Mouse (Mus musculus): ENCODE data around the gene Golgb1. TPM values are rescaled to one million over a fixed set of nuclear protein-coding genes. Genes with fewer than 3 reads are reported as not detected.

Golgb1 gene
- polyA plus RNA-seq, 1 experiment from 2014 or later, result 70.7 TPM

DNA sequence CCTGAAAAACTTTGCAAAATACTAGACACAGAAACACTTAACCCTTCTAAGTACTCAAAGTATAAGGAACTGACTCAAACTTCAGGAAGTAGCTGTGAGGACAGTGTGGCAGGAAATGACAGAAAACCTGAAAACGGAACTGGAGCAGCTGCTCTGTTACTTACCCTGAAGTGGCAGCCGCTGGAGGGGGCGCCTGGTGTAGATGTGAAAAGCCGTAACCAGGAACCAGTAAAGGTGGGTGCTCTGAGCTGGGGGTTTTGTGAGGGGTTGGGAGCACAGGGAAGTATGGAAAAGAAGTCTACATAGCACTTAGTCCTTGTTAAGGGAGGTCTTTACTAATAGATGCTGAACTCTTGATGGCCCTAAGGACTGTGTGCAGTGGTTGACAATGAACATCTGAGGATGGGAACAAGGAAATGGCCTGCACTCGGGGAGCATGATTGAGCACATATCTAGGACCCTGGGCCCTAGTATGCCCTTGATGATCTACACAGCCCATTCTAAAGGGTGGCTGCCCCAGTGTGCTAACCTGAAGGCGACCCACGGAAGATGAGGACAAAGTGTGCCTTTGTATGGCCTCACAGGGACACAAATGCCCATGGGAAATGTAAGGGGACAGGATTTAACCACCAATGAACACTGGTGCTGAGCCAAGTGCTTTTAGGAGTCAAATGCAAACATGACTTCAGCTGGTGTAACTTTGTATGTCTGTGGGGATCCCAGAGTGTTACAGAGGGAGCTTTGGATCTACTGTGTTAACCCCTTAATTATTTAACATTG is 60.1 kb downstream of the Golgb1 start, which contains the start of gene Hcls1:
Gene Hcls1 (plus strand): TSS at position 143 of the 780 bp plus-strand sequence.
- H3K27me3 ChIP-seq (ENCODE audit: control insufficient read depth, insufficient read depth, low read length), result no peaks in the 10 kb centered on the region
- no peak within 1 kb of the TSS for H3K9ac ChIP-seq (replicated peaks; ENCODE audit: low read length)
- ATAC-seq (replicated peaks; ENCODE audit: insufficient number of reproducible peaks, low FRiP score, low TSS enrichment, low read depth) (no peak), DNase-seq (ENCODE audit: low spot score) (no peak)
- no peak within 1 kb of the TSS for H3K27ac ChIP-seq (replicated peaks; ENCODE audit: low read depth, low read length)
- no peaks in the 10 kb centered on the region for H3K4me1 ChIP-seq (ENCODE audit: control insufficient read depth, insufficient read depth, low read length)
- WGBS, result 78% methylated on average over 7 of the region's 7 CpGs
- H3K36me3 ChIP-seq (replicated peaks; ENCODE audit: control insufficient read depth, insufficient read depth, low read depth, low read length), result no peaks in the 10 kb centered on the region; the same call in 1 of the 2 replicates
- H3K4me2 ChIP-seq (ENCODE audit: low read depth, low read length), result no peak within 1 kb of the TSS
- no peaks in the 10 kb centered on the region for H3K9me3 ChIP-seq (replicated peaks; ENCODE audit: control insufficient read depth, low read length)
- H3K4me3 ChIP-seq (ENCODE audit: low read depth, low read length), result no peak within 1 kb of the TSS

DNA sequence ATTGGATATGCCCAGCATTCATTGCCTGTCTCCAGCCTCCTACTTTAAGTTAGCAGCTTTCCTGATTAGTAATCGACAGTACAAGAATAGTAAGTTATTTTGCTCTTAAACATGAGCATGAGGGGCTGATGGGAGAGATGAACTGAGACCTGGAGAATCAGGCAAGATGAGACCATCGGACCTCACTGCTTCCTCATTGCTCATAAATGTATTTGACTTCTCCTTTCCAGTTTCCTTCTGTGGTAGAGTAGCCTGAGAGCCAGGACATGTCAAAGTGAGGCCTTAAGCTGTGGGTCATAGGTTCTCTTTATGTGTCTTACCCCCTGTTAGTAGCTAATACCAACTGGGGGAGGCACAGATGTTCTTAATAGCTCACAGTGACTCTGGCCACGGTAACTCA is 60.9 kb downstream of the Golgb1 start:
- no peaks in the 10 kb centered on the region; the same call in 1 of the 2 replicates for H3K36me3 ChIP-seq (replicated peaks; ENCODE audit: control insufficient read depth, insufficient read depth, low read depth, low read length)
- H3K4me1 ChIP-seq (ENCODE audit: control insufficient read depth, insufficient read depth, low read length), result no peaks in the 10 kb centered on the region
- no peak overlapping the region for H3K4me3 ChIP-seq (ENCODE audit: low read depth, low read length)
- DNase-seq (ENCODE audit: low spot score) (no peak), ATAC-seq (replicated peaks; ENCODE audit: insufficient number of reproducible peaks, low FRiP score, low TSS enrichment, low read depth) (no peak)
- H3K4me2 ChIP-seq (ENCODE audit: low read depth, low read length), result no peak overlapping the region
- no peak overlapping the region for H3K27ac ChIP-seq (replicated peaks; ENCODE audit: low read depth, low read length)
- no peaks in the 10 kb centered on the region for H3K27me3 ChIP-seq (ENCODE audit: control insufficient read depth, insufficient read depth, low read length)
- H3K9ac ChIP-seq (replicated peaks; ENCODE audit: low read length), result no peak overlapping the region
- no peaks in the 10 kb centered on the region for H3K9me3 ChIP-seq (replicated peaks; ENCODE audit: control insufficient read depth, low read length)
- 81% methylated on average over 3 of the region's 3 CpGs for WGBS

- Histone ChIP-seq H3K9me3 (replicated peaks; ENCODE audit: control insufficient read depth, low read length) (no peaks in the 10 kb centered on the region), H3K4me2 (ENCODE audit: low read depth, low read length) (no peak overlapping the region), H3K27ac (replicated peaks; ENCODE audit: low read depth, low read length) (no peak overlapping the region), H3K9ac (replicated peaks; ENCODE audit: low read length) (no peak overlapping the region), H3K4me3 (ENCODE audit: low read depth, low read length) (no peak overlapping the region), H3K27me3 (ENCODE audit: control insufficient read depth, insufficient read depth, low read length) (no peaks in the 10 kb centered on the region), H3K36me3 (replicated peaks; ENCODE audit: control insufficient read depth, insufficient read depth, low read depth, low read length) (no peaks in the 10 kb centered on the region), H3K4me1 (ENCODE audit: control insufficient read depth, insufficient read depth, low read length) (no peaks in the 10 kb centered on the region)
- ATAC-seq (replicated peaks; ENCODE audit: insufficient number of reproducible peaks, low FRiP score, low TSS enrichment, low read depth), result no peak
- DNase-seq (ENCODE audit: low spot score), result no peak
- 80% methylated on average over 6 of the region's 6 CpGs for WGBS
These were observed 66.3 kb downstream of the Golgb1 start for GRCm38 (mm10) chr16:36941137-36941727.

- H3K9ac ChIP-seq (replicated peaks; ENCODE audit: low read length), result no peak overlapping the region
- no peaks in the 10 kb centered on the region for H3K36me3 ChIP-seq (replicated peaks; ENCODE audit: control insufficient read depth, insufficient read depth, low read depth, low read length)
- ATAC-seq (replicated peaks; ENCODE audit: insufficient number of reproducible peaks, low FRiP score, low TSS enrichment, low read depth) (no peak), DNase-seq (ENCODE audit: low spot score) (no peak)
- WGBS, result 86% methylated on average over 4 of the region's 4 CpGs
- no peak overlapping the region for H3K4me3 ChIP-seq (ENCODE audit: low read depth, low read length)
- no peak overlapping the region for H3K27ac ChIP-seq (replicated peaks; ENCODE audit: low read depth, low read length)
- H3K9me3 ChIP-seq (replicated peaks; ENCODE audit: control insufficient read depth, low read length), result no peaks in the 10 kb centered on the region
- no peaks in the 10 kb centered on the region for H3K27me3 ChIP-seq (ENCODE audit: control insufficient read depth, insufficient read depth, low read length)
- no peak overlapping the region for H3K4me2 ChIP-seq (ENCODE audit: low read depth, low read length)
- H3K4me1 ChIP-seq (ENCODE audit: control insufficient read depth, insufficient read depth, low read length), result no peaks in the 10 kb centered on the region
These were observed 67.0 kb downstream of the Golgb1 start for GRCm38 (mm10) chr16:36941895-36942294.

DNA sequence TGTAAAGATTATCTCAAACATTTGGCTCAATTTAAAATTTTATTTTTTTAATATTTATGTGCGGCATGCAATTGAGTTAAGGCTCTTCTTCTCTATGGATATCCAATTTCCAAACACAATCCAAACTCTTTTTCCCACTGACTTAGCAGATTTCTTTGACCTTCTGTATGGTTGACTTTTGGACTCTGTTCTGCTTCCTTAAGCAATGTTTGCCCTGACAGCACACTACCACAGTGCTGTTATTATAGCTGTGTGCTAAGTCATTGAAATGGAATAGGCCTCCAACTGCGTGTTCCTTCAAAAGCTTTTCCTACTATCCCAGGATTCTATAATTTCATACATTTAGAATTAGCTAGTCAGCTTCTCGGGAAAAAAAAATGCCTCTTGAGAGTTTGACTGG is 68.7 kb downstream of the Golgb1 start:
- ATAC-seq (replicated peaks; ENCODE audit: insufficient number of reproducible peaks, low FRiP score, low TSS enrichment, low read depth) (no peak), DNase-seq (ENCODE audit: low spot score) (no peak)
- Histone ChIP-seq H3K27ac (replicated peaks; ENCODE audit: low read depth, low read length) (no peak overlapping the region), H3K4me1 (ENCODE audit: control insufficient read depth, insufficient read depth, low read length) (no peaks in the 10 kb centered on the region), H3K4me2 (ENCODE audit: low read depth, low read length) (no peak overlapping the region), H3K9me3 (replicated peaks; ENCODE audit: control insufficient read depth, low read length) (no peaks in the 10 kb centered on the region), H3K4me3 (ENCODE audit: low read depth, low read length) (no peak overlapping the region), H3K36me3 (replicated peaks; ENCODE audit: control insufficient read depth, insufficient read depth, low read depth, low read length) (no peaks in the 10 kb centered on the region), H3K9ac (replicated peaks; ENCODE audit: low read length) (no peak overlapping the region), H3K27me3 (ENCODE audit: control insufficient read depth, insufficient read depth, low read length) (no peaks in the 10 kb centered on the region)
- WGBS, result 86% methylated on average over 3 of the region's 3 CpGs

- Histone ChIP-seq H3K4me1 (ENCODE audit: control insufficient read depth, insufficient read depth, low read length) (no peaks in the 10 kb centered on the region), H3K9ac (replicated peaks; ENCODE audit: low read length) (no peak overlapping the region), H3K27ac (replicated peaks; ENCODE audit: low read depth, low read length) (no peak overlapping the region), H3K36me3 (replicated peaks; ENCODE audit: control insufficient read depth, insufficient read depth, low read depth, low read length) (no peaks in the 10 kb centered on the region), H3K4me3 (ENCODE audit: low read depth, low read length) (no peak overlapping the region), H3K27me3 (ENCODE audit: control insufficient read depth, insufficient read depth, low read length) (no peaks in the 10 kb centered on the region), H3K9me3 (replicated peaks; ENCODE audit: control insufficient read depth, low read length) (no peaks in the 10 kb centered on the region), H3K4me2 (ENCODE audit: low read depth, low read length) (no peak overlapping the region)
- peak; percentile 44; the same call in 1 of the 2 replicates for ATAC-seq (replicated peaks; ENCODE audit: insufficient number of reproducible peaks, low FRiP score, low TSS enrichment, low read depth)
- 43% methylated on average over 12 of the region's 12 CpGs for WGBS
- DNase-seq (ENCODE audit: low spot score), result peak; percentile 17
These were observed 70.0 kb downstream of the Golgb1 start for GRCm38 (mm10) chr16:36944895-36945424.

DNA sequence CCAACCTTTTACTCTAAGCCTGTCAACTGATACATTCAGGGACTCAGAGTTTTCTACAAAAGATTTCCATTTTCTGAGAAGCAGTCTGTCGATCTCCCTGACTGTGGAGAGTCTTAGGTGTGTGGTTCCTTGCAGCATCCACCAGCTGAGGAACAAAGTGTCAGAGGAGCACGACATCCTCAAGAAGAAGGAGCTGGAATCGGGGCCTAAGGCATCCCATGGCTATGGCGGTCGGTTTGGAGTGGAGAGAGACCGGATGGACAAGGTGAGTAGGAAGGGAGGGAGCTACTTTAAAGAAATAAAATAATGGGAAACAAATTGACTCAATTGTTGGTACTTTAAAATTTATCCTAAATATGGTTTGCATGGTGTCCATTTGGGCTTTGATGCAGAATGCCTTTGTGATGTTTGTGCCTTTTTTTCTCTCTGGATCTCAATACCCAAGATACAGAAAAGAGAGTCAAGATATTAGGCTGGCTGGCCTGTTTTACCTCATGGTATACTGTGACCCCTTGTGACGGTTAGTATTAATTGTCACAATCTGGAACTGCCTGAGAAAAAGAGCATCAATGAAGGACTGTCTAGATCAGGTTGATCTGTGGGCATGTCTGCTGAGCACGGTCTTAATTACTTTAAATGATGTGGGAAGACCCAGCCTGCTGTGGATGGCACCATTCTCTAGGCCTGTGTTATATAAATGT is 71.7 kb downstream of the Golgb1 start:
- Histone ChIP-seq H3K9me3 (replicated peaks; ENCODE audit: control insufficient read depth, low read length) (no peaks in the 10 kb centered on the region), H3K4me2 (ENCODE audit: low read depth, low read length) (no peak overlapping the region), H3K27me3 (ENCODE audit: control insufficient read depth, insufficient read depth, low read length) (no peaks in the 10 kb centered on the region), H3K36me3 (replicated peaks; ENCODE audit: control insufficient read depth, insufficient read depth, low read depth, low read length) (no peaks in the 10 kb centered on the region), H3K9ac (replicated peaks; ENCODE audit: low read length) (no peak overlapping the region), H3K4me1 (ENCODE audit: control insufficient read depth, insufficient read depth, low read length) (no peaks in the 10 kb centered on the region), H3K4me3 (ENCODE audit: low read depth, low read length) (no peak overlapping the region), H3K27ac (replicated peaks; ENCODE audit: low read depth, low read length) (no peak overlapping the region)
- 84% methylated on average over 8 of the region's 8 CpGs for WGBS
- ATAC-seq (replicated peaks; ENCODE audit: insufficient number of reproducible peaks, low FRiP score, low TSS enrichment, low read depth) (no peak), DNase-seq (ENCODE audit: low spot score) (no peak)
